Mouse (Mus musculus) ES-E14 (cell line): ENCODE results near the gene Eef1g. TPM values are rescaled to one million over a fixed set of nuclear protein-coding genes. Genes with fewer than 3 reads are reported as not detected.
"Not testable (repeated sequence)": the region's sequence is repeated elsewhere in the genome, so short reads cannot be mapped to it uniquely, and the experiment has no call there.

ENCODE experiments used
- DNase-seq: peaks from one replicate; pipeline ENCODE4 v3.0.0-alpha.2; 2013; ENCODE audit warnings: low read depth, low spot score
- H3K27ac ChIP-seq: 2 replicates; pipeline ENCODE4 v1.5.1; 2012; ENCODE audit warnings: low read depth, mild to moderate bottlenecking, low read length, moderate library complexity, mixed read lengths; ENCODE audit not compliant: poor library complexity, insufficient read depth, severe bottlenecking
- H3K36me3 ChIP-seq: 2 replicates; pipeline ENCODE4 v1.6.1; 2012; ENCODE audit warnings: mild to moderate bottlenecking, low read length, moderate library complexity, mixed read lengths; ENCODE audit not compliant: control insufficient read depth, poor library complexity, insufficient read depth, severe bottlenecking
- H3K4me1 ChIP-seq, 2 experiments: fragments of 150-350 bp in 1 of 2; sonication (generic) in 1 of 2; 2 replicates each; pipeline ENCODE4 v1.6.1; 2012; ENCODE audit warnings: low read length in 2 of 2, mild to moderate bottlenecking in 1 of 2, mixed read lengths in 1 of 2; ENCODE audit not compliant: control insufficient read depth in 2 of 2, insufficient read depth in 2 of 2, poor library complexity in 1 of 2
- H3K4me3 ChIP-seq, 2 experiments: fragments of 150-350 bp in 1 of 2; sonication (generic) in 1 of 2; 2 replicates each; pipeline ENCODE4 v1.5.1; 2012; ENCODE audit warnings: low read length in 2 of 2, low read depth in 1 of 2, mild to moderate bottlenecking in 1 of 2, mixed read lengths in 1 of 2; ENCODE audit not compliant: insufficient read depth in 1 of 2, poor library complexity in 1 of 2, severe bottlenecking in 1 of 2
- H3K9ac ChIP-seq: 2 replicates; pipeline ENCODE4 v1.6.1; 2012; ENCODE audit warnings: low read depth, mild to moderate bottlenecking, low read length, mixed read lengths; ENCODE audit not compliant: poor library complexity, insufficient read depth, severe bottlenecking
- H3K9me3 ChIP-seq: fragments of 150-350 bp; sonication (generic); 2 replicates; pipeline ENCODE4 v1.6.1; 2012; ENCODE audit warnings: low read depth, mild to moderate bottlenecking, low read length; ENCODE audit not compliant: control insufficient read depth, insufficient read depth
- CHD2 ChIP-seq: IDR thresholded peaks from 2 replicates; pipeline ENCODE4 v1.6.1; 2014; ENCODE audit warnings: mild to moderate bottlenecking, low read depth, low read length, inconsistent platforms
- HCFC1 ChIP-seq: IDR thresholded peaks from 2 replicates; pipeline ENCODE4 v1.6.1; 2012; ENCODE audit warnings: low read length, inconsistent platforms, borderline replicate concordance; ENCODE audit not compliant: insufficient read depth
- MAFK ChIP-seq: IDR thresholded peaks from 2 replicates; pipeline ENCODE4 v1.6.1; 2014; ENCODE audit warnings: mild to moderate bottlenecking, low read depth, low read length, inconsistent platforms; ENCODE audit not compliant: insufficient read depth
- ZC3H11A ChIP-seq: IDR thresholded peaks from 2 replicates; pipeline ENCODE4 v1.6.1; 2012; ENCODE audit warnings: low read depth, mild to moderate bottlenecking, inconsistent platforms, low read length, borderline replicate concordance
- ZNF384 ChIP-seq: IDR thresholded peaks from 2 replicates; pipeline ENCODE4 v1.6.1; 2012; ENCODE audit warnings: low read depth, low read length, inconsistent platforms
- in situ Hi-C, 2 experiments: fragments of 600-800 bp; cut with MboI; formaldehyde crosslinking; loops; one replicate each; pipeline ENCODE4 v1.15.1; 2025; ENCODE audit warnings: low sequenced_read_pairs in 2 of 2, inconsistent platforms in 1 of 2; ENCODE audit not compliant: unreplicated experiment in 2 of 2
- total RNA-seq: library from RNA; depleted of rRNA; stranded (reverse); fragments of 300-350 nt; gene quantifications from 2 replicates; pipeline ENCODE4 v1.2.3, GENCODE M21; 2012

Eef1g gene
- total RNA-seq, 1 experiment: 1,417 TPM

- DNase-seq: no peak
- H3K4me3 ChIP-seq: no peak overlapping the region
- H3K27ac ChIP-seq: no peak overlapping the region
- H3K36me3 ChIP-seq: peaks cover 23% of the 10 kb centered on the region
- in situ Hi-C loops: loop anchor here (10.0 to 25.0 kb wide), 2 partner anchors 86 to 88 kb away; partner anchors contain the start of gene Scgb1a1 (in 2 of the 2)
- TF ChIP-seq ZC3H11A (no peak), MAFK (no peak), CHD2 (no peak), HCFC1 (no peak)
- H3K4me1 ChIP-seq: peaks cover 5 to 15% of the 10 kb centered on the region in 2 experiments; a peak in 3 of 4 replicates
- no peaks in the 10 kb centered on the region for H3K9me3 ChIP-seq
- H3K9ac ChIP-seq: no peak overlapping the region
Observed at GRCm38 (mm10) chr19:8999223-8999622, 32.4 kb downstream of the Eef1g start.

- H3K27ac ChIP-seq, H3K36me3 ChIP-seq, H3K9ac ChIP-seq, in situ Hi-C loops, H3K4me1 ChIP-seq, DNase-seq, H3K9me3 ChIP-seq, H3K4me3 ChIP-seq: not testable (repeated sequence)
Observed at GRCm38 (mm10) chr19:9006915-9007314, 40.1 kb downstream of the Eef1g start.

DNA sequence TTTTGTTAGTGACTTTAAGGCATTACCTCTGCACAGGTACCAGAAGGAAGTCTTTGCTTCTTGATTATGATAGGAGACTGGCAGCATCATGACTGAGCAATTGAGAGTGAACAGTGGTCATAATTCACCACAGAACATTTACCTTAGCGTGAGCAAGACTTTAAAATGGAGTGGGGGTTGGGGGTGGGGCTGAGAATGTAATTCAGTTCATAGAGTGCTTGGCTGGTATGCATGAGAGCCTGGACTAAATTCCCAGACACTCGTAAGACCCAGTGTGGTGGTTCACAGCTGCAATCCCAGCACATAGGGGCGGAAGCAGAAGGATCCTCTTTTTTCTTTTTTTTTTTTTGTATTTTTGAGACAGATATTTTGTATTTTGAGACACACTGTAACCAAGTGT is 52.5 kb downstream of the Eef1g start:
- Histone ChIP-seq H3K27ac (no peak overlapping the region), H3K4me3 (no peak overlapping the region), H3K36me3 (peaks cover 4% of the 10 kb centered on the region; the same call in 1 of the 2 replicates), H3K9ac (no peak overlapping the region), H3K4me1 (no peaks in the 10 kb centered on the region), H3K9me3 (no peaks in the 10 kb centered on the region)
- no peak for DNase-seq
- in situ Hi-C loops: no loop called here
- no peak for TF ChIP-seq MAFK
- TF ChIP-seq ZNF384: no peak
- no peak for TF ChIP-seq ZC3H11A
- no peak for TF ChIP-seq HCFC1
- no peak for TF ChIP-seq CHD2

DNA sequence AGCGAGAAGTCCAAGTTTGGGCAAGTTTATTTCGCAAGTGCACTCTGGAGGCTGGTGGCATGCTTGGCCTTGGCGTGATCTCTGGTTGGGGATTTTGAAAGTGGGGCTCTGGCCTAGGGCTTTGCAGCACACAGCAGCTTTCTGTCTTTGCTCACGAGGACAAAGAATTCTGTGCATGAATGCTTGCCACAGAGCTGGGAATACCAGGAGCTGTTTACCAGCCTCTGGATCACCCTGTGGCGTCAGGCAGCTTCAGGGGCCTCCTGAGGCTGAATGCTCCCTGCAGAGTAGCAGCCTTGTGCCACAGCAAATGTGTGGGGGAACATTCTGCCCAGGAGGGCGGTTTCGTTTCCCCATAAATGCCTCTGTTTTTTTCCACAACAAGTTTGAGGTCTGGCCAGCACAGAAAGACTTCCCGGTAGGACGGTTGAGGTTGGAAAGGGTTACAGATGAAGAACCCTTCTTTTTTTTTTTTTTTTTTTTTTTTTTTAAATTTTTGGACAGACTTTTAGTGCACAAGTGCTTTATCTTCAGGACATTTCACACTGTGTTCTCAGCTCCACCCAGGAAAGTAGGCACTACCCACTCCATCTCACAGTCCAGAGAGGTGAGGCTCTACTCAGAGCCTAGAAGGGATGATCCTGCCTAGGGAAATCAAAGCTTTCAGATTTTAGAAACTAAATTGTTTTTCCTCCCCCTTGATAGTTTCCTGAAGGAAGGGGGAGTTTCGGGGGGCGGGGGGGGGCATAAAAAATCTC is 56.4 kb downstream of the Eef1g start:
- in situ Hi-C loops: no loop called here
- H3K27ac ChIP-seq: no peak overlapping the region; the same call in 1 of the 2 replicates
- peaks cover 0 to 4% of the 10 kb centered on the region in 2 experiments; a peak in 1 of 4 replicates for H3K4me1 ChIP-seq
- H3K4me3 ChIP-seq: no peak overlapping the region
- DNase-seq: no peak
- H3K9me3 ChIP-seq: no peaks in the 10 kb centered on the region
- TF ChIP-seq ZC3H11A (no peak), ZNF384 (peak; percentile 64; the same call in 1 of the 2 replicates), CHD2 (no peak), MAFK (no peak), HCFC1 (no peak)
- H3K9ac ChIP-seq: no peak overlapping the region; the same call in 1 of the 2 replicates
- H3K36me3 ChIP-seq: no peaks in the 10 kb centered on the region

DNA sequence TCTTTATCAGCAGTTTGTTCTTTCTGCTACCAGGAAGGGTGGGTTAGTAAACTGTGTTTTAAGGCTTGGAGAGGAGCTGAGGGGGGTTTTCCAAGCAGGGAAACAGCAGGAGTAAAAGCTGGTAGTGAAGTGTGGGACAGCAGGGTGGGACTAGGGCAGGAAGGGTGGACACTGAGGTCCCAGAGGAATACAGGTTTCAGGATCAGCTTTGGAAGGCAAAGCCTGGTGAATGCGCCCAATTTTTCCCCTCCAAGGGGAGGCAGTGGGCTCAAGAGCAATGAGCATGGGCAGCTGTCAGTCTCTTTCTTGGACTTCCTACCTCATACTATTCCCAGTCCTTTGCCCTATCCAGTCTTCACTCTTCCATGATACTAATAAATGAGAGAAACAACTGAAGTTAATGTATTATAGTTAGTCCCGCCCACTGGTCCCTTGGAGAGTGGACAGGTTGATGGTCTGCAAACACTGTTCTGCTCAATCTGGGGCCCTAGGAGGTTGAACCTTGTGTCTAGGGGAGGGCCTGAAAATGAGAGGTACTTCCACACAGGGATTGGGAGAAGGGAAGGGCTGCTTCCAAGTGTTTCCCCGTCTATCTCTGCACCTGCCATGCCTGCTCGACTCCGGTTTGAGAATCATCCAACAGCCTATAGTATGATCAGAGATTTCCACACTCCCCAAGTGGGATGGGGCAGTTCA is 58.9 kb downstream of the Eef1g start:
- TF ChIP-seq ZNF384 (no peak), ZC3H11A (no peak), CHD2 (no peak), HCFC1 (no peak)
- H3K27ac ChIP-seq: no peak overlapping the region
- in situ Hi-C loops: no loop called here
- no peak overlapping the region for H3K9ac ChIP-seq
- no peak overlapping the region for H3K4me3 ChIP-seq
- H3K4me1 ChIP-seq: peaks cover 0 to 4% of the 10 kb centered on the region in 2 experiments; a peak in 1 of 4 replicates
- no peaks in the 10 kb centered on the region for H3K36me3 ChIP-seq
- H3K9me3 ChIP-seq: no peaks in the 10 kb centered on the region
- no peak for DNase-seq
